Mouse (Mus musculus) inflammation-experienced regulatory T-cells, adult 6 months (primary cell): ENCODE data around the gene Ano2. TPM values are rescaled to one million over a fixed set of nuclear protein-coding genes. Genes with fewer than 3 reads are reported as not detected.

Experiments used
- ATAC-seq: one replicate; pipeline ENCODE4 v1.8.0; 2017
- polyA plus RNA-seq, 3 experiments: library from polyadenylated mRNA; unstranded; fragments of 100-300 nt; shearing (Covaris generic); gene quantifications; one replicate each; pipeline ENCODE4 v1.2.1; 2017

Ano2 gene
- polyA plus RNA-seq, 3 experiments from 2014 or later = not detected

DNA sequence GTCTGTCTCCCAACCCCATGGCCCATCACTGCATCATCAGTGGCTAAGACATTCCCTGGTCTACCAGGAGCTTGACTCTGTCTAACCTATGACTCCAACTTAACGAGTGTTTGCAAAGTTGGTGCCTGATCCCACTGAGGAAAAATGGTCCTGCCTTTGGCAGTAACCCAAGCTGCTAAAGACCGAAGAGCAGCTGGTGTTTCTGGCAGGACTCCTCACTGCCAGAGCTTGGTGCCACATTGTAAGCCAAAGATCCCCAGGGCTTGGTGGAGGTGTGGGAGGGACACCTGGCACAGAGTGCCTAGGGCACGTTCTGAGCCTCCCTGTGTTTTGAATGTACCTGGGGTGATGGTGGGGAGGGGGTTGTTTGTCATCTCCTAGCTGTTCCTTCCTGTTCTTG, 232.5 kb downstream of the Ano2 start:
- no peak for ATAC-seq

- no peak for ATAC-seq
Observed at GRCm38 (mm10) chr6:125924979-125925378, 234.8 kb downstream of the Ano2 start.

DNA sequence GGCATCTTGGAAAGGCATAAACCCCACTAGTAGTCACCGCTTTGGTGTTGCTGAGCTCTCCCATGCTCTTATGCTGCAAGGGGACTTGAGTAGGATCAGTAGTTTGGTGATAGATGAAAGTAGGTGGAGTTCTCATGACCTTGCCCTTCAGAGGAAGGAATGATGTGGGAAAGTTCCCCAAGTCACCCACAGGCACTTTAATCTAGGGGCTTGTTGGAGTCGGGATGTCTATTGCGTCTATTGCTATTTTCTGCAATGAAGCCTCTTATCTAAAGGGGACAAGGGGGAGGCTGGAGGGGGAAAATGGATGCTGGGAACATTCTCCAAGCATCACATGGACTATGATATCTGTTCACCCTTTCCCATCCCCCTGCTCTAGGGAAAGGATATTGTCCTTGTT, 235.6 kb downstream of the Ano2 start:
- no peak for ATAC-seq

DNA sequence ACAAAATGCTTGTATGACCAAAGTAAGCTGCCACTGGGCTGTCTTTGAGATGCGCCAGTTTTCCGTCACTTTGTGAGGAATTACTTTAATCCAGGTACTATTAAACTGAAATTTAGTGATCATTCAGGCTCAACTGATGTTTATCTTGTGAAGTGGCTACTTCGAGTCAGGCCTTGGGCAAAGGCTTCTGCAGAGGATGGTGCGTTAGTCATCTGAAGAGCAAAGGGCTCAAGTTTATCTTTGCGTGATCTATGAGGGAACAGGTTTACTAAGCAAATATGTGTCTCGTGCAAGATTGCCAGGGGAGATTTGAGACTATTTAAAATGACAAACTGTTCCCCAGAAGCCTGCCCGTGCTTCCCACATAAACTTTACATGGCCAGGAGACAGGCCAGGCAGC, 241.7 kb downstream of the Ano2 start:
- no peak for ATAC-seq

GRCm38 (mm10) chr6:125954965-125955364, 264.7 kb downstream of the Ano2 start:
- no peak for ATAC-seq

DNA sequence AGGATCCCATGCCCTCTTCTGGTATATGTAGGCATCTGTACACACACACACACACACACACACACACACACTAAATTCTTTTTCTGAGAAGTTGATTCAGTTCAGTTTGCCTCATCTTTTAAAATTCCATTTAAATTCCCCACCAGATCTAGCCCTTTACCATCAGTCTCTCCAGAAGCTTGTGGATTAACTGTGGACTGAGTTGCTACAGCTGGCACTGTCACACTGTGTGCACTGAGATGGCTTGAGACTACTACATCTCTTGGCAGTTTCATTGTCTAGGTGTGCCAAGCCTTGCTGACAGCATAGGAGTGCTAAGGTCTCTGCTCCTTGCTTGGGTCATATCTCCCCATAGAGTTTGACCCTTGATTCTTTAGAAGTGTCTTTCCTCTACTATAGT, 283.3 kb downstream of the Ano2 start:
- ATAC-seq = no peak

- ATAC-seq = no peak
Observed at GRCm38 (mm10) chr6:125975788-125976465, 285.7 kb downstream of the Ano2 start.

DNA sequence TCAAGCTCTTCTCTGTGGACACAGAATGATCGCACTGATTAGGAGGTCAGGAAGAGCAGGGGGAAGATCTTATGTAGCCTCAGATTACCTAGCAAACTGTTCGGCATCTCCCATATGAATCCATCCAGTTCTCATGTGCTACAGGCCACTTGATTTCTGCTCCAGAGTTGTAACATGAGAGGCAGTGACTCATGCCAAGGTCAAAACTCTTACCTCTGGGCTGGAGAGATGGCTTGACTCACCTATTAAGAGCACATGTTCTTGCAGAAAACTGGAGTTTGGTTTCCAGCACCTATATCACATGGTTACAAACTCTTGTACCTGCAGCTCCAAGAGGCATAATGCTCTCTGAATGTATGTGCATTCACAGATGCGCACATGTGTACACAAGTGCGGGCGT, 289.4 kb downstream of the Ano2 start:
- ATAC-seq = no peak

DNA sequence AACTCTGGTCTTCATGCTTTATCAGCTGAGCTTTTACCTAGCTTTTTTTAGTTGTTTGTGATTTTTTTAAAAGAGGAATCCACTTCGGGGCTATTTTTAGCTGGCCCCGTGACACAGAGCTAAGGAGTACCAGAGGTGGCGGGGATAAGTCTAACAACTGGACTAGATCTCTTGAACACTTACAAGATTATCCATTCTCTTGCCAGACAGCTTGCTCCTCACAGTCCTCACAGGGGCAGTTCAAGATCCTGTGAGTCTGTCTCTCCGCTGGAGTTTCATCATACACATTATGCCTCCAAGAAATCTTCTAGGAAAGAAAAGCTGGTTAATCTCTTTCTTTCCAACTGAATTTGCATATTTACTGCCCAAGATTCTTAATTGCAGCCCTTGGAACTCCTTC, 293.8 kb downstream of the Ano2 start:
- ATAC-seq = no peak

DNA sequence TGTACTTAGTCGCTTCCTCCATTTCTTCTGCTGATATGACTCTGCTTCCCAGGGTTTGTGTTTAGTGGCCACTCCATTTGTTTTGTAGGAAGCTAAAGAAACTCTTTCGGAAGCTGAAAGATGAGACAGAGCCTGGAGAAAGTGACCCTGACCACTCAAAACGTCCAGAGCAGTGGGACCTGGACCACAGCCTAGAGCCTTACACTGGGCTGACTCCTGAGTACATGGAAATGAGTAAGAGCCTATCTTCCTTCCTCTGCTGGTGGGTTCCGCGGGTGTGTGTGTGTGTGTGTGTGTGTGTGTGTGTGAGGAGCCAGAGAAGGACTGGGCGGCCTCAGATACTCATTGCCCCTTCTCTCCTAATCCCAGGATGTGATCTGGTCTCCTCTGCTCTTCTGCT, 302.5 kb downstream of the Ano2 start:
- ATAC-seq = no peak

GRCm38 (mm10) chr6:126001797-126002196, 311.6 kb downstream of the Ano2 start:
- no peak for ATAC-seq

GRCm38 (mm10) chr6:126003002-126003742, 313.0 kb downstream of the Ano2 start:
- no peak for ATAC-seq

- no peak for ATAC-seq
Observed at GRCm38 (mm10) chr6:126006647-126007046, 316.4 kb downstream of the Ano2 start.

DNA sequence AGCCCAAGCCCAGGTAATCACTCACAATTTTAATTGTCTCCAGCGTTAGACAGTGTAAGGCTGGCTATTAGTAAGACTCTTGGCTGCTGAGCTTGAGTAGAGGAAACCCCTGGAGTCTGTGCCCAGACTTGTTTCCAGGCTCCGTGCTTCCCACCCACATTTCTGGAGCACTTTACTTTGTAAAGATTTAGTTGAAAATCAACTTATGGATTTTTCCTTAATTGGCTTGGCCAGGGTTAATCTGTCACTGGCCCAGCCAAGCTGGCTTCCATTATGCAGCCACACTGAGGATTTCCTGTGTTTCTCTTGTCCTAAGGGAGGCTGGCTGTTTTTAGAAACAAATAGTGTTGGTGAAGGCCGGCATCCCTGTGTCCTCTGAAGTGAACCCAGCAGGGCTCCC, 318.9 kb downstream of the Ano2 start:
- ATAC-seq = no peak

GRCm38 (mm10) chr6:126016991-126017390, 326.8 kb downstream of the Ano2 start:
- no peak for ATAC-seq

DNA sequence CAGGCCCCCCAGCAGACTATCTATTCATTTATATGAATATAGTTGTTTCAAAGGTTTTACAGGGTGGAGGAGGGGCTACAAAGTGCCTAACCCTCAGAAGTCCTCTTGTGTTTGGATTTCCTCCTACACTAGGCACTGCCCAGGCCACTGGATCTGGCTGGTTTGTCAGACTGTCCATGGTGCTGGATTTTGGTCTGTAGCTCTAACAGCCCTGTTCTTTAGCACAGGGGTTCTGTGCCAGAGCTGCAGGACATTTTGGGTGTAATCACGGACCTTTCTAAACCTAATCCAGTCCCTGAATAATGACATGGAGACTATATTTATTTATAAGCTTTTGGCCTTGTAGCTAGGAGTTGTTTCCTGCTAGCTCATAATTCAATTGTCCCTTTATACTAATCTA, 328.2 kb downstream of the Ano2 start:
- ATAC-seq = no peak

GRCm38 (mm10) chr6:126033693-126034402, 343.6 kb downstream of the Ano2 start:
- ATAC-seq = no peak

DNA sequence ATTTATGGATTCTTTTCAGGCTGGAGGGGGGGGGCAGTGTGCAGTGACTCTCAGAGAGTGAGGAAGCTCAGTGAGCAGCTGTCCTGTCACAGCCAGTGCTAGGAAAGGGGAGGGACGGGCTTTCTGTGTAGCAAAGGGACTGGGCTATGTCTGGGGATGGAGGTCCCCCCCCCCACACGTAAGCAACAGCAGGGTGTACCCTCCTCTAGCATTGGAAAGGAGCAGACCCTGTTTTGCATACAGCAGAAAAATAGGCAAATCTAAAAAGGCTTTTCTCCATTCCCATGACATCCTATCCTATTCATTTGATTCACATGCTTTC, 344.1 kb downstream of the Ano2 start:
- ATAC-seq = no peak

- ATAC-seq = no peak
Observed at GRCm38 (mm10) chr6:126034728-126035127, 344.5 kb downstream of the Ano2 start.

DNA sequence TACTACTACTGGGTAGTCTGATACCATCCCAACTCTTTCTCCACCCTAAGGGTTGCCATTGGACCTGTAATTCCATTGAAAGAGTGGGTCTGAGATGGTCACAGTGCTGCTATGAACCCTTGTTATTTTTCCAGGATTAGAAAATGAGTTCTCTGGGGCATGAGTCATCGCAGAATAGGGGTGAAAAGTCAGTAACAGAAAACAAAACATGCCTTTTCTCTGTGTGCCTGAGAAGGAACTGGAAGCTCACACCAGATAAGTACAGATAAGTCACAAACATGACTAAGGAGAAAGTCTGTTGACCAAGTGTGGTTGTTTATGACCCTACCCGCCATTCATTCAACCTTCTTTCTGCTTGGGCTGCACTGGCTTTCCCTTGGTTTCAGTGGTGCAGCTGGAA, 345.4 kb downstream of the Ano2 start:
- no peak for ATAC-seq

- ATAC-seq = no peak
Observed at GRCm38 (mm10) chr6:126045931-126046330, 355.7 kb downstream of the Ano2 start.

DNA sequence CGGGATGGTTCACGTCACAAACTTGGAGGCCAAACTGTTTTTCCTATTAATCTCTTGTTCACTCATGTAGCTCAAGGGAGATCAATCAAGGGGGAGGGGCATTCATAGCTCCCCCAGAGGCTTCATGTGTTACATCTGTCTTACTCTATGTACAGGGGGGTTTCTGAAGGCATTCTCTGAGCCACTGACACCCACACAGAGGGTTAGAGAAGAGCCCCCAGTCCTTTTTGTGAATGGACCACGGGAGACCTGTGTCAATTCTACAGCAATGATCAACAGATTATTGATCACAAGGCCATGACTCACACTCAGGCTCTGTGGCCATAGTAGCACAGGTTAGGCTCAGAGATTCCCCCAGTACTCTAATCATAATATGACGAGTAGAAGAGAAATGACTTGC, 358.0 kb downstream of the Ano2 start:
- ATAC-seq = no peak

GRCm38 (mm10) chr6:126053136-126053535, 362.9 kb downstream of the Ano2 start:
- no peak for ATAC-seq

DNA sequence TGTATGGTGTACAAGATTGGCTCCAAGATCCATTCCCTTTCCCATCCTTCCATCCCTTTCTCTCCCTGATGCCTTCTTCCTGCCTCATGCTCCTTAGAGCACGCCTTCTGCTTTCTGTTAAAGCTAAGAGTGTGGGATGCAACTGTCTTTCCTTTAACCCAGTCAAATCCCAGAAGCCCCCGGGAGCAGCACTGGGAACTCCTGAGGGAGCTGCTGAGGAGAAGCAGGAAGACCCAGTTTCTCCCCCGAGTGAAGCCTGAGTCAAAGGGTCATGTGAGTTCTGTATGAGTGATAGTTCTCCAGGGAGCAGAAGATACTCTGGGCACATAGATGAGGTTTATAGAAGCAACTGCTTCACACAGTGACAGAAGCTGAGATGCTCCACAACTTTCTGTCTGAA, 367.5 kb downstream of the Ano2 start:
- ATAC-seq = no peak
